Mouse (Mus musculus) skeletal muscle tissue, adult 2 months (tissue): ENCODE data around the gene Vcam1.
A peak's percentile ranks its signal among the peaks of the same experiment; 100 is the strongest.

Source experiments
- DNase-seq: peaks from one replicate; pipeline ENCODE4 v3.0.0-alpha.2; 2012; ENCODE audit warnings: low read depth, low spot score

Gene Vcam1

DNA sequence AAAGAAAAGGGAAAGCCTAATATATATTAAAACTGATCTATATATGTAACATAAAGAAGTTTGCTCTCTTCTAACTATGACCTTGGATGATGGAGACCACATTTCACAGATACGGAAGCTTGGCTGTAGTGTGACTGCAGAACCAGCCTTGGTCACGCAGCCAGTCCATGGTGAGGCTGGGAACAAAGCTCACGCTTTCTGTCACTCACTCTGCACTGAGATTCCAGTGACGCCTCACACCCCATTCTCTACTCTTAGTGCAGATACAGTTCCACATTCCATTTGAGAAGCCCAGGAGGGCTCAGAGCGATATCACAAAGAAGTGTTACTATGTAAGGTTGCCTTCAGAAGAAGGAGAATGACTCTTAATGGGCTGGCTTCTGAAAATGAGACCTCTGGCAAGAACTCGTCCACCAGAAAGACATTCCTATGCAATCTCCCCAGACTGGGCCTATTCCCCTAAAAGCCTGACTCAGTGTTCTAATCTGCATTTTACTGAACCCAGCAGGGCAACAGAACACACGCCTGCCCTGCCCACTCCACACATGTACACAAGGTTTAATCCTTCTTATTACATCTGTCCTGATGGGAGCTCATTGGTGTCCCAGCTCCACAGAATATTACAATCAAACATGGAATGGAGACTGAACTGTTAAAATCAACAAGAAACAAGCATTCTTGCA is 2.8 kb downstream of the Vcam1 start:
- DNase-seq, result no peak

DNA sequence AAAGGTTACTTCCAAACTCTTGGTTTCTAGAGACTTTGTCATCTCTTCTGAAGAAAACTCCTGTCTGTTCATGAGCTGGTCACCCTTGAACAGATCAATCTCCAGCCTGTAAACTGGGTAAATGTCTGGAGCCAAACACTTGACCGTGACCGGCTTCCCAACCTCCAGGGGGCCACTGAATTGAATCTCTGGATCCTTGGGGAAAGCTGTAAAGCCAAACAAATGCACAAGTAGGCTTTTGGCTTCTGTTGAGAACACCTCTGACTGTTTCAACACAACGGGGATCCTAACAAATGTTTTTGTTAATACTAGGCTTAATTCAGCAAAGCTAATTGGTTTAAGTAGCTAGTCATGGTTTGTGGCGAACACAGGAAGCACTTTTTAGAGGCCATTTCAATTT is 3.4 kb downstream of the Vcam1 start:
- DNase-seq, result no peak

DNA sequence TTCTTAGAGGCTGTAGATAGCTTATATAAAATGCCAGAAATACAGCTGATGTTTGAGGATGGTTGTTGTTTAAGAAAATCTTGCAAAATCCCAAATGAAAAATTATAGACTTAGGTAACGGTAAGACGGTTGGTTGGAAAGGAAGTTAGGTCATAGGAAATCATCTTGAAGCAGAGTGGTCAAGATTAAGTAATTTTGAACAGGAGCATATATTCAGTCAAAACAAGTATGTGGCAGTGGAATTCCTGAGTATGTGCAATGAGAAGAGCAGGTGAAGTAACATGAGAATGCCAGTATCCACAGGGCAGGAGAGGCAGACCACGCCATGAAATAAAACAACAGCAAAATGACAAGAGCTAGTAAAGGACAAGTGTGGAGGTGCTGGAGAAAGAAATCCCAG is 5.7 kb downstream of the Vcam1 start:
- no peak for DNase-seq

DNA sequence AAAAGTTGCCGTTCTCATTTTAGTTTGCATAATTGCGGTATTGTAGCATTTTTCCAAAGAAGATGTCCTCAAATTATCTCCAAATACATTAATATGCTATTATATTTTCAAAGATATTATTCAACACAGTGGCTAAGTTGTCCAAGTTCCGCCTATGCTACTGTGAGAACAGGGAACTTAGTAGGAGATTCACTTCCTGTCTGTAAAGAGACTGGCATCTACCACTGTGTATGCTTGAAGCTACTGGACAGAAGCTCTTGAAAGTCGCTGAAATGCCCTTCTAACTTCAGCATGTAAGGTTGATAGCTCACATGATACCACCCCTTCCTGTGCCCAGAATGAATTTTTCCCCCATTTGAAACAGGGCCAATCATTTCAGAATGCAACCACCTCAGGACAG is 6.8 kb downstream of the Vcam1 start:
- DNase-seq, result no peak

DNA sequence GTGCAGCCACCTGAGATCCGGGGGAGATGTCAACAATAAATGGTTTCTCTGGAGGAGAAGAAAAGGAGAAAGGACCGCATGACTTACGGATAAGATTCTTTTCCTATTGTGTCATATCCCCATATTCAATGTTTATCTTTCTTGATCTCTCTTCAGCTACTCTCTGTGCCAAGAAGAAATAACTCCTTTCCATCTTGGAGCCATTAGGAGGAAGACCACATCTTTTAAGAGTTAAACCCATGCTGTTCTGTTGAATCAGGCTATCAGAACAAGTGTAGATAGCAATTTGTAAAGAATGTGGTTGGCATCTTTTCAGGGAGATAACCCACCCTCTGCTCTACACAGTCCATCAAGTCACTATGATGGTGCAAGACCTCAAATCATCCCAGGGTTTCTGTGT is 8.5 kb downstream of the Vcam1 start:
- no peak for DNase-seq

DNA sequence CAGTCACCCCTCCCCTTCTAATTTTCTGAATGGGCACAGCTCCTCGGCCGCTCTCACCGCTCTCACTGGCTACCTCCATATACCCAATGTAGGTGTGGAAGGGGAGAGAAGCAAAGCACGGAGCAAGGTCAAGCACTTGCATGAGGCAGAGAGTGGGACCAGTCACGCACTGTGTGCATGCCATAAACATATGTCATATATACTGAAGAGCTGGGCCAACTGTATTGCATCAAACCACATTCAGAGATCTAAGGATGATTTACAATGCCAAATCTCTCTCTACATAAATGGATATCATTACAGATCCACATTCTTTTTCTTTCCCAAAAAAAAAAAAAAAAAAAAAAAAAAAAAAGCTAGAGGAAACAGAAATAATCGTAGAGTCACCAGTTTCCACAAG is 9.1 kb downstream of the Vcam1 start:
- no peak for DNase-seq

DNA sequence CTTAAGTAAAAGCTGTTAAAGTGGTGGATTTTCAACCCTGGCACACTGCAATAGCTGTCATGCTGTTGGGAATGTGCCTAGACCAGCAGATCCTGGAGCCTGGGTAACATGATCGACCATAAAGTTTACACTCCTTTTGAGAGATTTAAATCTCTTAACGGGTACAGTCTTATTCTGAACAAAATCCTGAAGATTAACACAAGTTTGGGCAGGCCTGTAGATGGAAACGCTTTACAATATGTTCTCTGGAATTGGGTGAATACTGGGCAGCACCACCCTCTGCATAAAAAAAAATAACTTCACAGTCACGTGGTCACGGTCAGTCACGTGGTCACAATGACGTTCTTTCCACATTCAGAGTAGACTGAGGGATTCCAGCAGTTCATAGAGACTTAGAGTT is 10.3 kb downstream of the Vcam1 start:
- no peak for DNase-seq

DNA sequence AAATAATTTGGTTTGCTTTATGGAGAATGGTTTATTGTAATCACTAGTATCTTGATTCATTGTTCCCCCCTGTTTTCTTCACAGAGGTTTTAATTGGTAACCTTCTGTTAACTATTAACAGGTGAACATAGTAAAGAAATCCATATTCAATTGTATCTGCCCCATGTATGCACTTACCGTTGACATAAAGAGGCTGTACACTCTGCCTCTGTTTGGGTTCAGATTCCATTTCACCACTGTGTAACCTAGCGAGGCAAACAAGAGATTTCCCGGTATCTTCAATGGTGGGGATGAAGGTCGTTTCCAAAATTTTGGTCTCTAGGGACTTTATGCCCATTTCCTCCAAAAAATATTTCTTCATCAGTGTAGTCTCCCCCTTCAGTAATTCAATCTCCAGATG is 12.4 kb downstream of the Vcam1 start:
- DNase-seq, result no peak

DNA sequence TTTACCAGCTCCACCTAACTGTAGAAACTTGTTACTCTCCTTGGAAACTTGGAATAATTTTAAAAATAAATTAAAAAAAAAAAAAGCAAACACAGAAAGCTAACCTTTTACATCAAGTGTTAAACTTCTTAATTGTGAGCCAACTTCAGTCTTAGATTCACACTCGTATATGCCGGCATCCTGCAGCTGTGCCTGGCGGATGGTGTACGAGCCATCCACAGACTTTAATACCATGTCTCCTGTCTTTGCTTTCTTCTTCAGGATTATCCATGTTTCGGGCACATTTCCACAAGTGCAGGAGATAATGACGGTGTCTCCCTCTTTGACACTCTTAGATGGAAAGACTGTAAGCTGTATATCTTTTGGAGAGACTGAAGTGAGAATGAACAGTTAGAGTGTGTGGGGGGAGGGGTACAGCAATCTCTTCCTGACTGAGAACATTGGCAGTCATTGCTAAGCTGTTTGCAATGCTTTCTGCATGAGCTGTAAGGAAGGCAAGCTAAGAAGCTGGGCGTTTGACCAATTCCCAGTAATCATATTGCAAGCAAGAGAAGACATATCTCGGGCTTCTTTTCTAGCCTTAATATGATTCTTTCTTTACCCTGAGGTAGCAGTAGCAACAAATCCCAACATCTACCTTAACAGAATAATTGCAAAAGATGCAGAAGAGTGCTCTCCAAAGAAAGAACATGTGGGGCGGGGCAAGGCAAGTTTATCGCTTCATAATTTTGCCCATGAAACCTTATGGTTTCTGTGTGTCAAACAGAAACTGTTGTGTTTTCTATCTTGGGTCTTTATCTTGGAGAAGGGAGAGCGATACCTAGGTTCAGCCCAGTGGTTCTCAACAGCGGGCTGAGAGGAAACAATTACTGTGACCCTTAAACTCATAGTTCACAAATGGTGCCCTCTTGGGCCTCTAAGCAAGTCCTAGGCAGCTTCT is 15.0 kb downstream of the Vcam1 start:
- DNase-seq, result peak; percentile 62

DNA sequence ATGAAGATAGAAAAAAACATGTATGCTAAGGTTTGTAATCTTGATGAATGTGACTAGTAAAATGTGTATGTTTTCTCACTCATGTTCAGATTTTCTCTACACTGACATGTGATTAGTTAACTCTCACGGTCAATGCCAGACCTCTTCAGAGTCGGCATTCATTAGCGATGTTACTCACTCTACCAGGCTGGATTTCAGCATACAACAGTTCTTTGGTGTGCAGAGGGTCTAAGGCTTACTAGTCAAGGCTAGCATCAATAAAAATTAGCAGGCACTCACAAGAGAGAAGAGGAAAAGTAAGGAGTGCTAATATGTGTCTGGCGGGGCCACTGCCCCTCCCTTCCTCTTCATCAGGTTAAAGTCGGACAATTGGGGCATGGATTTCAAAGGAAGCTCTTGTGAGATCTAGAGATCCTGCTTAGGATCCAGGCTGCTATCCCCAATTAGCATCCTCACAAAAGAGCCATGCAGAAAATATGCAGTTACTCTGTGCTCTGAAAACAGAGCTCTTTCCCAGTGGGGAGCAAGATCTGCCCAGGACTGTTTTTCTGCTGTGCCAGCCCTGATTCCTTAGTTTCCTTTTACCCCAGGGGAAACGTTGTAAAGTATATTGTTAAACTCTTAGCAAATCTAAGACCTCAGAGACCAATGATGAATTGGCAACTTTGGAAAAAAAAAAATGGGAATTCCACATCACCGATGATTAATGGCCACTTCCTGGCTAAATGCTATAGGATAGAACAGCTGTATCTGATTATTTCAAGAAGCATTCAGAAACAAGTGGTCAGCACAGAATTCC is 15.8 kb downstream of the Vcam1 start:
- no peak for DNase-seq

DNA sequence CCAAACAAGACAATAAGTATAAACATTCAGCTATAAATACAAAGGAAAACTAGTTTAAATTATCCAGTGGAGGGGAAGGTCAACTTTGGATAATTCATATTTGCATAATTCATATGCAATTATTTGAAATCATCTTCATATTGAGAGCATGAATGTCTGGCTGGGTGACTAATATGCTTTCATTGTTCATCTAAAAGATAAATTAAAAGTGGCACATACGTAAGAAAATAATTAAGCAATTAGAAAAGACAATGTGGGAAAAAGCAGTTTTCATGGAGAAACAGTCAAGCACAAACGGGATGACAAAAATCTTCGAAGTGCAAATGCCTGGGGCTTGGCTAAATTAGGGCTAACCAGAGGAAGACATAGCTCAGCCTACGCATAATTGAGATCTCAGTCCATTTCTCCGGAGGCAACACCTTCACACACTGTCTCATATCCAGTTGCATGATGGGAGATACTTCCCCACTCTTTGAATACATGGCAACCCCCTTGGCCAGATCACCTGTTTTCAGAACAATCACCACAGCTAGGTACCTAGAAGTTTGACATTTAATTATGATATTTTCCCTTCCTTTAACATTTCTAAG is 16.6 kb downstream of the Vcam1 start:
- no peak for DNase-seq

DNA sequence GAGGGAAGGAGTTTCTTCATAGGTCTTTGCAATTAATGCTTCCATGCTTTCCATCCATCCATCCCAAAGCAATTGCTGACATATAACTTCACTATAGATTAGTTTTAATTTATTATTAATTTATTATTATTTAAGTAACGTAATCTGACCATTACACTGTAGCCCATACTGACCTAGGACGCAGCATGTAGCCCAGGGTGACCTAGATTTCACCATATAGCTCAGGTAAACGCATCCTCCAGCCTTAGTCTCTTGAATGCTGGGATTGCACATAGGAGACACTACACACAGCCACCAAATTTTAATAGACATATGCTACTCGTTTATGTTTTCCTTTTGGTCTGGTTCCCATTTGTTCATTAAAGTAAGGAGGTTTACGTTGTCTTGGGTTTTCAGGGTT is 23.8 kb downstream of the Vcam1 start:
- DNase-seq, result no peak

DNA sequence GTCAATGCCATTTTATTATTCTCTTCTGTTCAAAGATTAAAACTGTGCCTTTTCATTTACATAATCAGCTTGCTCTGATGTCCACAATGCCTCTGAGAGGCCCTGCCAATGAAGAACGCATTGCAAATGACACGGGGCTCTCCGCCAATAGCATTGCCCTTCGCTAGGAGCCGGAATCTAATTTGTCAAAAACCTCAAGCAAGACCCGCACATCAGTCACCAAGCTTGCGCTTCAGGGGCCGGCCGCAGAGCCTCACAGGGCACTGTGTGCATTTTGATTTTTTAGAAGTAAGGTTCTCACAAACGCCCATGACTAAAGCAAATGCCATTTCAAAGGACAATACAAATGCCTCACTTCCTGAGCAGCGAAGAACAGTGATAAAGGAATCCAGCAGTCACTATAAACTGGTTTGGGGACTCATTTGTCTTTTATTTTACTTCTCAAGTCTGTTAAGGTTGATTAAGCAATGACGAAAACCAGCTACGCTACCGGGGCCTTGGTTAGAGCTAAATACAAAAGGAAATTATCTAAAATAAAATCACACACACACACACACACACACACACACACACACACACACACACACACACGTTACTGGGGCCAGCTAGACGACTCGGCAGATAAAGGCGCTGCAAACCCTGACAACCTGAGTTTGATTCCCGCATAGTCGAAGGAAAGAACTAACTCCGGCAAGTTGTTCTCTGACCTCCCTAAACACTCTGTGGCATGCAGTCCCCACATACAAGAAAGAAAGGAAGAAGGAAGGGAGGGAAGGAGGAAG is 24.4 kb downstream of the Vcam1 start:
- no peak for DNase-seq

DNA sequence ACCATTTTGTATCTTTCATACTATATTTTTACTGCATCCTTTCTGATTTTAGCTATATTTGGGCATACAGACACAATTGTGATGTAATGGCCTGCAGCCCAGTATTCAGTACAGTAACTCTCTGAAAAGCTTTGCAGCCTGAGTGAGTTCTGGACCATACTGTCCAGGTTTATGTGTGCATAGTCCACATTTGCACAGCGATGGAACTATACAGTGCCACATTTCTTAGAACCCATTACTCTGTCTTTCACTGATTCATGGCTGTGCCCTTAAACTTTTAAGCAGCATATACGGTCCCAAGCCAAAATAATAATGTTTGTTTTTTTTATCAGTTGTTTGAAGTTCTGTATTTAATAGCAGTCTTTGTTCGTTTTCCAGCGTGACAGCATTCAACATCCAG is 25.2 kb downstream of the Vcam1 start:
- DNase-seq, result no peak

DNA sequence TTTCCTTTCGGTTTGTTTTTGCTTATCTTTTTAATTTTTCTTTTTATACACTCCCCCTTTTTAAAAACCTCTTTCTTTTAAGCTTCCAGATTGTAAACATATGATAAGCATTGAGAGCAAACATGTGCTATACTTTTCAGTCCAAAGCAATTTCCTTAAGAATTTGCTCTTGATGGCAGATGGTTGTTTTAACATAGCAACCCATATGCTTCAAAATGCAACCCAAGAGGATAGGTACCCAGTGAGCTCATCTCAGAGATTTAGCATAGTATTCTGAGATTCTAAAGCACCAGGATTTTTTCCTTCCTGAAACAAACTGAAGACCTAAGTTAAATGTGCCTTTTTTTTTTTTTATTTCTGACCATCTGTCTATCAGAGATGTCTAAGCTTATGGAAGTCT is 28.6 kb downstream of the Vcam1 start:
- no peak for DNase-seq

DNA sequence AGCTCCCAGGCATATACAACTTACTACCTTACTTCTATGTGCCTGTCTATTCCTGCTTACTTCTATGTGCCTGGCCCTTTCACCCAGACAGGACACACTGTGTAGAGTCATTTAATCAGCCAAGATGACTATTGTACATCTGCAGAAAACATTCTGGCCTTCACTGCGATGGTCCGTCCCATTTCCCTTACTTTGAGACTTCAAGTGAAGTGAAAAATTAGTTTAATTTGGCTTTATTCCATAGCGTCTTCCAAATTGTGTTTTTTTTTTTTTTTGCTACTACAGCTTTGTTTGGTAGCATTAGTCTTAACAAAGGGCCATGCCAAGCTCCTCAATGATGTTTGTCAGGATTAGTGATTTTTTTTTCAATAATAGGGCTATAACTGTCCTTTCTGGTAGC is 33.6 kb downstream of the Vcam1 start:
- DNase-seq, result no peak

DNA sequence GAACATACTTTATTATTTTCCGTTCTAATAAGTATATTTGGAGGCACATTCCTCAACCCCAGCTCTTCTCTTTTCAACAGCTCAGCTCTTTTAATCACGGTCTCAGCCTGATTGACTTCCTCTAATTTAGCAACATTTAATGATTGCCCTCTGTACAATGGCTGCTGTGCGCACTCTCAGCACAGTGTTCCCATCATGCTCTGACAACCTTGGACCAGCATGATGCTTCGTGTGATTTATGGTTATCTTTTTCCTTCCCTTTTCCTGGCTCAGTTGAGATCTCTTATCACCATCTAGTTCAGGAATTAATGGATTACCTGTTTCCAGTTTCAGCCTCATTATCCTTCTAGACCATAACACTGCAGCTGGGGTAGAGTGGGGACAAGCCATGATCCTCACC is 34.2 kb downstream of the Vcam1 start:
- DNase-seq, result no peak

DNA sequence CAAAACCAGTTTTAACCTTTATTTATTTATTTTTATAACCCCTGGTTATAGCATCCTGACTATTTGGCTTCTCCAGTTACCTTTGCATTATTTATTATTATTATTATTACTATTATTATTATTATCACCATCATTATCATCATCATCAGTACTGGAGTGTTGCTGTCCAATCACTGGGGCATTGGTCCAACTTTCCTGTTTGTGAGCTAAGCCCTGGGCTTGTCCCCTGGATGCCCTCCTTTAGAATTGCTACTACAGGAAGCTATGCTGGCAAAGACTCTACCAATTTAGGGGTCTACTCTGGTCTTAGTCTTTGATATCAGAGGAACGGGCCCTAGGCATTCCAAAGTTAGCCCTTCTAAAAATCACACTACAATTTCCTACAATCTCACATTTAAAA is 34.6 kb downstream of the Vcam1 start:
- DNase-seq, result no peak

DNA sequence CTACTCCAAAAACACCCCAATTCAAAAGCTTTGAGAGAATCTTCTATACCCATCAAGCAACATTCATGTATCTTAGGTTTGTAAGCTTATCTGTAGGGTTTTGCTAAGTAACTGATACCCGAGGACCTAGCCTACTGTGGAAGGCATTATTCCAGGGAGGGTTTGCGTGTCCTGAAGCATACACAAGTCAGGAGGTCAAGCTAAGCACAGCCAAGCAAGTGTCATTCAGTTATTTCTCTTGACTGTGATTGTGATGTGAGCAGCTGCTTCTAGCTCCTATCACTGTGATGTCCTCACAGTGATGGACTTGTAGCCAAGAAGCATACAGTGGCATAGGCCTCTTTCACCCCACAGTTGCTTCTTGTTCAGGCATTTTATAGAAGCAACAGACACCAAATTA is 35.2 kb downstream of the Vcam1 start:
- no peak for DNase-seq

DNA sequence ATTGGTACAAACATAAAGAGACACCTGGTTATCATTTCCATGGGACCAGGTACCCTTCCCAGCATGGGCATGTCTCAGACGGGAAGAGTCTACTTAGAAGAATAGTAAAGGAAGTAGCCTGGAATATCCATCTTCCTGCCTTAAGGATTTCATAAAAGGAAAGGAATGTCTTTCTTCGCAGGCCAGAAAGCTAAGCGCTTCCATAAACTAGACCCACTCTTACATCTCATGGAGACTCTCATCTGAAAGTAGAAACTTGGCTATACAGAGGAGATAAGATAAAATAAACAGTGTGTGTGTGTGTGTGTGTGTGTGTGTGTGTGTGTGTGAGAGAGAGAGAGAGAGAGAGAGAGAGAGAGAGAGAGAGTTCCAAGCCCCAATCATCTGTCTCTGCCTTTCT is 36.9 kb downstream of the Vcam1 start:
- no peak for DNase-seq

DNA sequence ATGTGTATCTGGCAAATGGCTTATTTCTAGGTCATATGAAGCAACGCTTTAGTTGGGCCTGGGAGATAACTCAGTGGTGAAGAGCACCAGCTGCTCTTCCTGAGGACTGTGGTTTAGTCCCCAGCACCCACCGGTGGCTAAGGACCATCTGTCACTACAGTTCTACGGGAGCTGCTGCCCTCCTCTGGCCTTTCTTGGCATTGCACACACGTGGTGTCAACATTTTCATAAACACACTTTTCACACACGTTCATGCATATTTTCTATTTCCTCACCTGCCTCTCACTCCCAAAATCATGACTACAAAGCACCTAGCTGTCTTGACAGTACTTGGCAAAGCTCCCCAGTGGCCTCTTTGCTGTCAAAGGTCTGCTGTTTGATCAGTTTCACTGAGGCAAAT is 37.8 kb downstream of the Vcam1 start:
- DNase-seq, result no peak
